Mouse (Mus musculus) heart, embryonic 14.5 days (tissue): ENCODE measurements at regions not wholly inside any gene's neighbourhood (a gene's known extent, or its start where the extent isn't known, plus 50 kb on each side); places are given as distances from the start of the nearest gene placed in this dataset.

Experiments used
- ATAC-seq: fragments of 200-750 bp; cut with Nextera tagmentation; 2 replicates; pipeline ENCODE4 v1.8.0; 2017; ENCODE audit warnings: low read depth, moderate TSS enrichment; ENCODE audit not compliant: insufficient number of reproducible peaks, insufficient read depth, low FRiP score
- H3K27ac ChIP-seq, 2 experiments: fragments of 200-500 bp in 1 of 2; fragments of 300-500 bp in 1 of 2; sonication (generic) in 1 of 2; replicated peaks in 1 of 2; 2 replicates each; pipeline ENCODE4 v1.5.1; 2012 to 2014; ENCODE audit warnings: low read depth in 2 of 2, low read length in 2 of 2, control low read depth in 1 of 2, mild to moderate bottlenecking in 1 of 2, mixed read lengths in 1 of 2; ENCODE audit not compliant: control insufficient read depth in 1 of 2, insufficient read depth in 1 of 2
- H3K27me3 ChIP-seq: fragments of 300-500 bp; sonication (generic); 2 replicates; pipeline ENCODE4 v1.6.1; 2014; ENCODE audit warnings: mild to moderate bottlenecking, low read length, control low read depth; ENCODE audit not compliant: control insufficient read depth, insufficient read depth
- H3K36me3 ChIP-seq: fragments of 300-500 bp; sonication (generic); 2 replicates; pipeline ENCODE4 v1.6.1; 2014; ENCODE audit warnings: mild to moderate bottlenecking, control low read depth, low read length, mixed read lengths; ENCODE audit not compliant: control insufficient read depth, insufficient read depth
- H3K4me1 ChIP-seq, 2 experiments: fragments of 200-500 bp in 1 of 2; fragments of 300-500 bp in 1 of 2; sonication (generic) in 1 of 2; 2 replicates each; pipeline ENCODE4 v1.6.1; 2012 to 2014; ENCODE audit warnings: low read length in 2 of 2, control low read depth in 1 of 2, mixed read lengths in 1 of 2; ENCODE audit not compliant: control insufficient read depth in 2 of 2, insufficient read depth in 2 of 2
- H3K4me2 ChIP-seq: fragments of 300-500 bp; sonication (generic); 2 replicates; pipeline ENCODE4 v1.6.1; 2014; ENCODE audit warnings: mild to moderate bottlenecking, low read length
- H3K4me3 ChIP-seq, 2 experiments: fragments of 200-500 bp in 1 of 2; fragments of 300-500 bp in 1 of 2; sonication (generic) in 1 of 2; 2 replicates each; pipeline ENCODE4 v1.5.1; 2012 to 2014; ENCODE audit warnings: low read length in 2 of 2, mild to moderate bottlenecking in 2 of 2, control low read depth in 1 of 2, low read depth in 1 of 2, moderate library complexity in 1 of 2; ENCODE audit not compliant: control insufficient read depth in 1 of 2, insufficient read depth in 1 of 2
- H3K9ac ChIP-seq: fragments of 300-500 bp; sonication (generic); 2 replicates; pipeline ENCODE4 v1.6.1; 2014; ENCODE audit warnings: mild to moderate bottlenecking, low read length
- H3K9me3 ChIP-seq: fragments of 300-500 bp; sonication (generic); 2 replicates; pipeline ENCODE4 v1.6.1; 2016; ENCODE audit warnings: low read length, control low read depth; ENCODE audit not compliant: control insufficient read depth
- WGBS: fragments of 180-500 bp; shearing (Covaris S2); extraction: QIAGEN DNeasy Blood & Tissue Kit; methylation state at CpG from one replicate; pipeline ENCODE4 v1.1.7; 2014; 5-methylcytosine and 5-hydroxymethylcytosine counted together

DNA sequence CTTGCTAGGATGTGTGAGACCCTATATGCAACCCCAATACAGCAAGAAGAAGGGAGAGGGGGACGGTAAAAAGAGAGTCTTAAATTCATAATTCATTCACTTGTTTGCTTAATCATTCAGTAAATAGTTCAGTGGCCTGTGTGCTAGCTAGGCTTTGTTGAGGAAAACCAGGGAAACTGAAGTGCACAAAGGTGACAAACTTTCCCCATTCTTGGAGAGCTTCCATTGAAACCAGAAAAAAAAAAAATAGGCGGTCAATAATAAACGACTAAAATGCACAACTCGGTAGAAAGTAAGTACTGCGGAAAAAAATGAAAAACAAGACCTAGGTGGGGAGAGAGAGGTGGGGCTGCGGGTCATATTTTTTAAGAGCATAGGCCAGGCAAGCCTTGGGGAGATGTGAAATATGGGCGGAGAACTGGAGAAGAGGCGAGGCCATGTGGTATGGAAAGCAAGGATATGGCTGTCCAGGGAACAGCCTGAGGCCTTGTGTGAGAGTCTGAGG, 72.3 kb upstream of the Hes1 start:
- 88% methylated on average over 8 of the region's 8 CpGs for WGBS
- ATAC-seq, result no peak
- no peak overlapping the region for H3K4me3 ChIP-seq
- no peaks in the 10 kb centered on the region for H3K36me3 ChIP-seq
- no peak overlapping the region for H3K4me2 ChIP-seq
- H3K27me3 ChIP-seq, result no peaks in the 10 kb centered on the region
- H3K9me3 ChIP-seq, result no peaks in the 10 kb centered on the region
- no peak overlapping the region for H3K27ac ChIP-seq
- peaks cover 5 to 14% of the 10 kb centered on the region in 2 experiments for H3K4me1 ChIP-seq
- H3K9ac ChIP-seq, result no peak overlapping the region

- Histone ChIP-seq H3K4me2 (no peak overlapping the region), H3K9ac (no peak overlapping the region), H3K9me3 (no peaks in the 10 kb centered on the region), H3K27me3 (no peaks in the 10 kb centered on the region), H3K36me3 (no peaks in the 10 kb centered on the region), H3K4me1 (peaks cover 5 to 14% of the 10 kb centered on the region in 2 experiments), H3K4me3 (no peak overlapping the region), H3K27ac (no peak overlapping the region)
- ATAC-seq, result no peak
- WGBS, result 77% methylated on average over 7 of the region's 7 CpGs
Measured at GRCm38 (mm10) chr16:29993111-29993510, 71.1 kb upstream of the Hes1 start.

DNA sequence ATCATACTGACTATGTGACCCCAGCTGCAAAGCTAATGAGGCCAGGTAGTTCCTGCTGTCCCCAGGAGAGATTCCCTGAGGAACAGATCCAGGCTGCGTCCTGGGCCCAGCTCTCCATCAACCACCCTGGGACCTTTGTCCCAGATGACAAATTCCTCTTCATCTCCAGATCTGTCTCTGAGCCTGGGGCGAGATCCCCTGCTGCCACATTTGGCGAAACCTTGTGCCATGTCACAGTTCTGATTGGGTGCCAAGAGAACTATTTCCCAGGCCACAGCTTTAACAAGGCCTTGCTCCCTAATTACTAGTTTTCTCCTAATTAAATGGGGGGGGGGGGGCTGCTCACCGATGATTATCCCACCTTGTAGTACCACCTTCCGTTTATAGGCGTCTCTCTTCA, 70.6 kb upstream of the Hes1 start:
- H3K36me3 ChIP-seq, result no peaks in the 10 kb centered on the region
- H3K4me1 ChIP-seq, result peaks cover 5 to 14% of the 10 kb centered on the region in 2 experiments
- no peak overlapping the region for H3K27ac ChIP-seq
- no peak for ATAC-seq
- H3K9me3 ChIP-seq, result no peaks in the 10 kb centered on the region
- no peak overlapping the region for H3K9ac ChIP-seq
- WGBS, result 75% methylated on average over 6 of the region's 6 CpGs
- H3K27me3 ChIP-seq, result no peaks in the 10 kb centered on the region
- H3K4me2 ChIP-seq, result no peak overlapping the region
- no peak overlapping the region for H3K4me3 ChIP-seq

GRCm38 (mm10) chr16:29996139-29997069, 67.8 kb upstream of the Hes1 start:
- Histone ChIP-seq H3K9me3 (no peaks in the 10 kb centered on the region), H3K9ac (no peak overlapping the region), H3K4me3 (no peak overlapping the region), H3K27ac (0 out of 4 replicates have a peak overlapping the region, but pooled peaks of 1 of the 2 experiments have one; percentile 26), H3K4me2 (0 out of 2 replicates have a peak overlapping the region, but pooled peaks have one; percentile 9), H3K27me3 (no peaks in the 10 kb centered on the region), H3K36me3 (no peaks in the 10 kb centered on the region), H3K4me1 (peaks cover 5 to 14% of the 10 kb centered on the region in 2 experiments)
- 0 out of 2 replicates have a peak, but pooled peaks have one; percentile 34 for ATAC-seq
- WGBS, result 28% methylated on average over 12 of the region's 12 CpGs

DNA sequence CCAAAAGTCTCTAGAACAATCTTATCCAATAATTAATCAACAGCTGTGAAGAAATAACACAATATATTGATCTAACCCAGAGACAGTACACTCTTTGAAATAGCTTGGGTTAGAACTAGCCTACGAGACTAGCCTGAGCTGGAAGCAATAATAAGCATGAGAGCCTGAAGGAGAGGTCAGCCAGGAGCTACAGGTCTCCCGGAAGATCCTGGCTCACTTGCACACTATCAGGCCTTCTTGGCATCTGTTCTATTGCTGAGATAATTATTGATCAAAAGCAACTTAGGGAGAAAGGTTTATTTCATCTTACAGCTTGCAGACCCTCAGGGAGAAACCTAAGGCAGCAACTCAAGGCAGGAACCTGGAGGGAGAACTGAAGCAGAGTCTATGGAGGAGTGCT, 64.0 kb upstream of the Hes1 start:
- Histone ChIP-seq H3K9me3 (no peaks in the 10 kb centered on the region), H3K9ac (no peak overlapping the region), H3K36me3 (no peaks in the 10 kb centered on the region), H3K4me2 (no peak overlapping the region), H3K27ac (no peak overlapping the region), H3K4me1 (peaks cover 6 to 20% of the 10 kb centered on the region in 2 experiments), H3K4me3 (no peak overlapping the region), H3K27me3 (no peaks in the 10 kb centered on the region)
- 81% methylated on average over 2 of the region's 2 CpGs for WGBS
- no peak for ATAC-seq

- no peak overlapping the region for H3K9ac ChIP-seq
- H3K9me3 ChIP-seq, result no peaks in the 10 kb centered on the region
- 0 out of 2 replicates have a peak, but pooled peaks cover 5% of the 10 kb centered on the region for H3K27me3 ChIP-seq
- H3K4me3 ChIP-seq, result no peak overlapping the region
- no peak overlapping the region for H3K4me2 ChIP-seq
- H3K36me3 ChIP-seq, result no peaks in the 10 kb centered on the region
- WGBS, result 52% methylated on average over 3 of the region's 3 CpGs
- no peak overlapping the region for H3K27ac ChIP-seq
- peaks cover 15 to 30% of the 10 kb centered on the region in 2 experiments for H3K4me1 ChIP-seq
- no peak for ATAC-seq
Measured at GRCm38 (mm10) chr16:30005124-30005523, 59.1 kb upstream of the Hes1 start.

DNA sequence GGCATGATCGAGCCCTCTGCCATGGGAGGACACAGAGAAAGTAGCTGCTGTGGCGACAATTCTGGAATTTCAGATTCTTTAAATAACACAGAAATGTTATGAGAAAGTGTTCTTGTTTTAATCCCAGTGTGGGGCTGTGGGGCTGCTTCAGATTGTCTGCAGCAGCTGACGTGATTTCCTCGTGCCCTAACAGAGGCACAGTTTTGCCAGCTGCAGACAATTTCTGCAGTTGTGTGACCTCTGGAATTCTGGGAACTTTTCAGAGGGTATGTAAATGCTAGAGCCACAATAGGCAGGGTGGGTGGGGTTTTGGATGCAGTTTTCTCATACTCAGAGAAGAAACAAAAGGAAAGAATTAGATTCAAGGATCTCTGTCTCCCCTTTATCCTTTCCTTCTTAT, 57.4 kb upstream of the Hes1 start:
- ATAC-seq, result no peak
- H3K4me2 ChIP-seq, result no peak overlapping the region

More for the DNA sequence above, 57.4 kb upstream of the Hes1 start:
- H3K9me3 ChIP-seq, result no peaks in the 10 kb centered on the region
- 0 out of 2 replicates have a peak, but pooled peaks cover 5% of the 10 kb centered on the region for H3K27me3 ChIP-seq
- H3K4me3 ChIP-seq, result no peak overlapping the region
- no peak overlapping the region for H3K27ac ChIP-seq
- no peak overlapping the region for H3K9ac ChIP-seq
- peaks cover 15 to 30% of the 10 kb centered on the region in 2 experiments for H3K4me1 ChIP-seq
- 66% methylated on average over 4 of the region's 4 CpGs for WGBS
- no peaks in the 10 kb centered on the region for H3K36me3 ChIP-seq
